Mouse (Mus musculus) limb, embryonic 13.5 days (tissue): ENCODE data around the gene Pik3cb. TPM values are rescaled to one million over a fixed set of nuclear protein-coding genes. Genes with fewer than 3 reads are reported as not detected.

Source experiments
- ATAC-seq: fragments of 200-750 bp; cut with Nextera tagmentation; 2 replicates; pipeline ENCODE4 v1.8.0; 2017; ENCODE audit warnings: low read depth, moderate number of reproducible peaks, moderate TSS enrichment; ENCODE audit not compliant: low FRiP score
- H3K27ac ChIP-seq: fragments of 300-500 bp; sonication (generic); 2 replicates; pipeline ENCODE4 v1.5.1; 2015; ENCODE audit warnings: inconsistent platforms, mild to moderate bottlenecking, moderate library complexity
- H3K27me3 ChIP-seq: fragments of 300-500 bp; sonication (generic); 2 replicates; pipeline ENCODE4 v1.6.1; 2015; ENCODE audit warnings: mild to moderate bottlenecking, inconsistent platforms
- H3K36me3 ChIP-seq: fragments of 300-500 bp; sonication (generic); 2 replicates; pipeline ENCODE4 v1.6.1; 2015; ENCODE audit warnings: inconsistent platforms, mild to moderate bottlenecking, moderate library complexity
- H3K4me1 ChIP-seq: fragments of 300-500 bp; sonication (generic); 2 replicates; pipeline ENCODE4 v1.6.1; 2015; ENCODE audit warnings: inconsistent platforms
- H3K4me2 ChIP-seq: fragments of 300-500 bp; sonication (generic); replicated peaks from 2 replicates; pipeline ENCODE4 v1.6.1; 2015; ENCODE audit warnings: inconsistent platforms, mild to moderate bottlenecking, moderate library complexity
- H3K4me3 ChIP-seq: fragments of 300-500 bp; sonication (generic); 2 replicates; pipeline ENCODE4 v1.5.1; 2015; ENCODE audit warnings: moderate library complexity, mild to moderate bottlenecking, inconsistent platforms
- H3K9ac ChIP-seq: fragments of 300-500 bp; sonication (generic); 2 replicates; pipeline ENCODE4 v1.6.1; 2015; ENCODE audit warnings: mild to moderate bottlenecking, inconsistent platforms
- H3K9me3 ChIP-seq: fragments of 300-500 bp; sonication (generic); 2 replicates; pipeline ENCODE4 v1.6.1; 2016; ENCODE audit warnings: inconsistent platforms
- WGBS: fragments of 180-500 bp; shearing (Covaris S2); methylation state at CpG from one replicate; pipeline ENCODE4 v1.1.7; 2015; 5-methylcytosine and 5-hydroxymethylcytosine counted together
- polyA plus RNA-seq: library from polyadenylated mRNA; unstranded; fragments of >200 nt; fragmentation: Nextera tagmentation; extraction: Ambion mirVana; gene quantifications from 2 replicates; pipeline ENCODE4 v1.2.1, GENCODE M21; 2015

The Pik3cb gene
- 1.0 and 1.2 TPM in 2 replicates for polyA plus RNA-seq

- under 1% methylated on average over 72 of the region's 77 CpGs for WGBS
- Histone ChIP-seq H3K9ac (peak within 1 kb of the TSS; percentile 81), H3K4me2 (peak within 1 kb of the TSS; percentile 73), H3K27me3 (peaks cover 33% of the 10 kb centered on the region), H3K9me3 (no peaks in the 10 kb centered on the region), H3K4me1 (0 out of 2 replicates have a peak, but pooled peaks cover 6% of the 10 kb centered on the region), H3K27ac (no peak within 1 kb of the TSS; the same call in 1 of the 2 replicates), H3K4me3 (peak within 1 kb of the TSS; percentile 78), H3K36me3 (no peaks in the 10 kb centered on the region)
- ATAC-seq, result peak; percentile 96
Observed at GRCm38 (mm10) chr9:99140063-99140882, at the start of gene Pik3cb. Gene Pik3cb, minus strand, starts transcription at chr9:99140621.

- Histone ChIP-seq H3K9ac (no peak overlapping the region), H3K27ac (no peak overlapping the region), H3K27me3 (no peaks in the 10 kb centered on the region), H3K9me3 (no peaks in the 10 kb centered on the region), H3K4me2 (no peak overlapping the region), H3K4me1 (no peaks in the 10 kb centered on the region), H3K4me3 (no peak overlapping the region), H3K36me3 (no peaks in the 10 kb centered on the region)
- WGBS, result 84% methylated on average over 8 of the region's 8 CpGs
- ATAC-seq, result no peak
Observed at GRCm38 (mm10) chr9:99183043-99183670, 42.7 kb upstream of the Pik3cb start.

GRCm38 (mm10) chr9:99182121-99182520 is 41.7 kb upstream of the Pik3cb start:
- Histone ChIP-seq H3K4me1 (no peaks in the 10 kb centered on the region), H3K36me3 (no peaks in the 10 kb centered on the region), H3K9ac (no peak overlapping the region), H3K9me3 (no peaks in the 10 kb centered on the region), H3K27ac (no peak overlapping the region), H3K4me3 (no peak overlapping the region), H3K27me3 (no peaks in the 10 kb centered on the region), H3K4me2 (no peak overlapping the region)
- WGBS, result 89% methylated on average over 7 of the region's 7 CpGs
- ATAC-seq, result no peak

- no peak overlapping the region for H3K9ac ChIP-seq
- ATAC-seq, result no peak
- no peaks in the 10 kb centered on the region for H3K27me3 ChIP-seq
- H3K4me3 ChIP-seq, result no peak overlapping the region
- no peaks in the 10 kb centered on the region for H3K36me3 ChIP-seq
- no peak overlapping the region for H3K27ac ChIP-seq
- H3K4me1 ChIP-seq, result no peaks in the 10 kb centered on the region
- no peak overlapping the region for H3K4me2 ChIP-seq
- no peaks in the 10 kb centered on the region for H3K9me3 ChIP-seq
- 61% methylated on average over 8 of the region's 8 CpGs for WGBS
Observed at GRCm38 (mm10) chr9:99180272-99180671, 39.9 kb upstream of the Pik3cb start.

GRCm38 (mm10) chr9:99178736-99179135 is 38.3 kb upstream of the Pik3cb start:
- Histone ChIP-seq H3K4me1 (no peaks in the 10 kb centered on the region), H3K9me3 (no peaks in the 10 kb centered on the region)
- WGBS, result 90% methylated on average over 3 of the region's 3 CpGs

GRCm38 (mm10) chr9:99175774-99176173 is 35.4 kb upstream of the Pik3cb start:
- Histone ChIP-seq H3K27ac (no peak overlapping the region), H3K4me2 (no peak overlapping the region), H3K4me3 (no peak overlapping the region), H3K9ac (no peak overlapping the region), H3K4me1 (0 out of 2 replicates have a peak, but pooled peaks cover 4% of the 10 kb centered on the region), H3K36me3 (no peaks in the 10 kb centered on the region), H3K27me3 (no peaks in the 10 kb centered on the region), H3K9me3 (no peaks in the 10 kb centered on the region)
- WGBS, result 84% methylated on average over 6 of the region's 6 CpGs
- no peak for ATAC-seq

More at GRCm38 (mm10) chr9:99178736-99179135, 38.3 kb upstream of the Pik3cb start:
- Histone ChIP-seq H3K27me3 (no peaks in the 10 kb centered on the region), H3K36me3 (no peaks in the 10 kb centered on the region), H3K9ac (no peak overlapping the region), H3K27ac (no peak overlapping the region), H3K4me2 (no peak overlapping the region), H3K4me3 (no peak overlapping the region)
- ATAC-seq, result no peak

- Histone ChIP-seq H3K4me1 (0 out of 2 replicates have a peak, but pooled peaks cover 4% of the 10 kb centered on the region), H3K27ac (no peak overlapping the region), H3K36me3 (no peaks in the 10 kb centered on the region), H3K4me2 (no peak overlapping the region), H3K9ac (no peak overlapping the region), H3K4me3 (no peak overlapping the region), H3K9me3 (no peaks in the 10 kb centered on the region), H3K27me3 (no peaks in the 10 kb centered on the region)
- no peak for ATAC-seq
- WGBS, result 64% methylated on average over 2 of the region's 2 CpGs
Observed at GRCm38 (mm10) chr9:99172811-99173210, 32.4 kb upstream of the Pik3cb start.

- Histone ChIP-seq H3K27me3 (no peaks in the 10 kb centered on the region), H3K27ac (no peak overlapping the region), H3K4me1 (0 out of 2 replicates have a peak, but pooled peaks cover 4% of the 10 kb centered on the region), H3K9ac (no peak overlapping the region), H3K4me2 (no peak overlapping the region), H3K36me3 (no peaks in the 10 kb centered on the region), H3K9me3 (no peaks in the 10 kb centered on the region), H3K4me3 (no peak overlapping the region)
- 71% methylated on average over 10 of the region's 10 CpGs for WGBS
- no peak for ATAC-seq
Observed at GRCm38 (mm10) chr9:99171186-99171585, 30.8 kb upstream of the Pik3cb start.

GRCm38 (mm10) chr9:99169029-99169428 is 28.6 kb upstream of the Pik3cb start:
- 66% methylated on average over 4 of the region's 4 CpGs for WGBS
- peaks cover 13% of the 10 kb centered on the region; the same call in 1 of the 2 replicates for H3K4me1 ChIP-seq
- H3K27ac ChIP-seq, result 0 out of 2 replicates have a peak overlapping the region, but pooled peaks have one; percentile 28
- H3K4me2 ChIP-seq, result no peak overlapping the region
- no peaks in the 10 kb centered on the region for H3K36me3 ChIP-seq
- ATAC-seq, result no peak
- H3K9ac ChIP-seq, result no peak overlapping the region
- no peak overlapping the region for H3K4me3 ChIP-seq
- H3K9me3 ChIP-seq, result no peaks in the 10 kb centered on the region
- H3K27me3 ChIP-seq, result no peaks in the 10 kb centered on the region

GRCm38 (mm10) chr9:99166946-99167345 is 26.5 kb upstream of the Pik3cb start:
- 63% methylated on average over 5 of the region's 5 CpGs for WGBS
- Histone ChIP-seq H3K4me2 (no peak overlapping the region), H3K27ac (no peak overlapping the region), H3K4me1 (peaks cover 13% of the 10 kb centered on the region; the same call in 1 of the 2 replicates), H3K4me3 (no peak overlapping the region), H3K27me3 (no peaks in the 10 kb centered on the region), H3K9me3 (no peaks in the 10 kb centered on the region), H3K9ac (no peak overlapping the region), H3K36me3 (no peaks in the 10 kb centered on the region)
- no peak for ATAC-seq

- Histone ChIP-seq H3K27me3 (no peaks in the 10 kb centered on the region), H3K9me3 (no peaks in the 10 kb centered on the region), H3K36me3 (no peaks in the 10 kb centered on the region), H3K9ac (no peak overlapping the region), H3K27ac (no peak overlapping the region), H3K4me3 (no peak overlapping the region), H3K4me1 (peaks cover 10% of the 10 kb centered on the region; the same call in 1 of the 2 replicates), H3K4me2 (no peak overlapping the region)
- 83% methylated on average over 6 of the region's 6 CpGs for WGBS
- no peak for ATAC-seq
Observed at GRCm38 (mm10) chr9:99165956-99166355, 25.5 kb upstream of the Pik3cb start.

GRCm38 (mm10) chr9:99164664-99165226 is 24.3 kb upstream of the Pik3cb start:
- no peak overlapping the region for H3K27ac ChIP-seq
- H3K4me3 ChIP-seq, result no peak overlapping the region
- no peaks in the 10 kb centered on the region for H3K9me3 ChIP-seq
- H3K9ac ChIP-seq, result no peak overlapping the region
- 45% methylated on average over 3 of the region's 3 CpGs for WGBS
- no peaks in the 10 kb centered on the region for H3K27me3 ChIP-seq
- no peak for ATAC-seq
- no peak overlapping the region for H3K4me2 ChIP-seq
- peaks cover 10% of the 10 kb centered on the region; the same call in 1 of the 2 replicates for H3K4me1 ChIP-seq
- H3K36me3 ChIP-seq, result no peaks in the 10 kb centered on the region
